34 mouse cellular contexts compared by ENCODE assay signal in the genomic region with DNA sequence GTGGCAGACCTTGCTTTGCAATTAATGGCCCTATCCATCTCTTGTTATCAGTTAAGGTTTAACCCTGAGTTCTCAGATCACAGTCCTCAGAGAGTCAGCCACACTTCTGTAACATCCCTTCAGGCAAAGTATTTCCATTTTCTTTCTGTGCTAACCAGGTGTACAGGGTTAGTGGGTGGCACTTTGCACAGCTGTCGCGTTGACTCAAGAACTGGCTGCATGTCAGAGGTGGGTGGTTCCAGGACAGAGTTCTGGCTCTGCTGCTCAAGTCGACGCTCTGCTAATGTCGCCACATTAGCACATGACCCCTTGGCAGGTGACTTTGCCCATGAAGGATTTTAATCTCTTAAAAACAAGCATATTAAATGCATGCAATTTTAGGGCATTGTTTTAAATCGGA. TPM values are rescaled to one million over a fixed set of nuclear protein-coding genes. Genes with fewer than 3 reads are reported as not detected.
DNase-seq lines count a peak whose midpoint lies in the region; ATAC-seq and TF ChIP-seq lines count a peak whose summit lies in the region.
"Had no signal": no experiment of that assay in that cellular context is flagged by ENCODE, and none has a peak within 500 bp of the region (broad histone marks: within the 10 kb centered on the region; RNA-seq: fewer than 3 reads in every experiment).

No protein-coding gene starts in this region.

- peak; percentile 46; the same call in 1 of the 2 replicates for ATAC-seq in kidney, embryonic 14.5 days (ENCODE audit: low FRiP score, low TSS enrichment)
- no peak for ATAC-seq in lung, embryonic 14.5 days (ENCODE audit: insufficient read depth)
- ATAC-seq: activated CD4-positive, CD25-positive, alpha-beta regulatory T cell, adult 4 months; forebrain, embryonic 14.5 days; hindbrain, embryonic 16.5 days; midbrain, embryonic 16.5 days had no signal

- no peak overlapping the region for H3K4me2 ChIP-seq in kidney, embryonic 14.5 days (replicated peaks; ENCODE audit: low read depth, low read length)
- no peak overlapping the region for H3K4me2 ChIP-seq in lung, embryonic 14.5 days
- H3K4me2 ChIP-seq: embryonic facial prominence, embryonic 13.5 days; heart, embryonic 11.5 days; limb, embryonic 15.5 days; neural tube, embryonic 13.5 days had no signal

- WGBS in kidney, embryonic 14.5 days = 67% methylated on average over 6 of the region's 6 CpGs
- WGBS in lung, embryonic 14.5 days = 40% methylated on average over 6 of the region's 6 CpGs

- DNase-seq in kidney, postnatal 14 days = no peak
- DNase-seq in fat pad, adult 2 months (ENCODE audit: extremely low read depth, low read depth, low spot score) = peak; percentile 62
- DNase-seq in lung, embryonic 14.5 days = no peak
- DNase-seq in lung, postnatal 25 days (ENCODE audit: low spot score) = peak; percentile 57
- DNase-seq in left cerebral cortex, adult 11 months (ENCODE audit: low spot score) = no peak
- no peak for DNase-seq in c-Kit-positive CD71-positive TER-119-positive erythroid progenitor cells, embryonic 14.5 days (ENCODE audit: low spot score)
- DNase-seq: adrenal gland, adult 8-10 months; B cell, adult 2 months; cerebellum, adult 18-20 months; cerebellum, postnatal 36 days; embryo, embryonic 11 days; kidney, adult 18-20 months; layer of hippocampus, adult 9-11 months; left cerebral cortex, postnatal 4 days; retina, postnatal 1 day; right cerebral cortex, postnatal 4 days; thymus, postnatal 14 days had no signal

- no peak for TF ChIP-seq CTCF in lung, embryonic 14.5 days (IDR thresholded peaks at IDR 0.05; ENCODE audit: low read depth)

- H3K27ac ChIP-seq in kidney, embryonic 14.5 days (ENCODE audit: low read depth, low read length) = no peak overlapping the region
- H3K27ac ChIP-seq in lung, embryonic 14.5 days (ENCODE audit: low read depth) = peak overlapping the region; percentile 50; the same call in 1 of the 2 replicates
- H3K27ac ChIP-seq: embryonic facial prominence, embryonic 13.5 days; hindbrain, embryonic 10.5 days; left cerebral cortex, adult 2 months; limb, embryonic 15.5 days; liver, embryonic 14.5 days; midbrain, embryonic 10.5 days; neural tube, embryonic 13.5 days had no signal

- no peaks in the 10 kb centered on the region for H3K9me3 ChIP-seq in kidney, embryonic 14.5 days (ENCODE audit: control insufficient read depth, low read length)
- no peaks in the 10 kb centered on the region for H3K9me3 ChIP-seq in lung, embryonic 14.5 days (ENCODE audit: low read depth, low read length)
- H3K9me3 ChIP-seq: embryonic facial prominence, embryonic 13.5 days; G1E; hindbrain, embryonic 10.5 days; limb, embryonic 15.5 days; midbrain, embryonic 10.5 days; neural tube, embryonic 13.5 days had no signal

- H3K36me3 ChIP-seq in kidney, embryonic 14.5 days (ENCODE audit: control insufficient read depth, insufficient read depth, low read length) = no peaks in the 10 kb centered on the region
- no peaks in the 10 kb centered on the region for H3K36me3 ChIP-seq in lung, embryonic 14.5 days (ENCODE audit: insufficient read depth)
- H3K36me3 ChIP-seq: embryonic facial prominence, embryonic 13.5 days; G1E; hindbrain, embryonic 10.5 days; limb, embryonic 15.5 days; midbrain, embryonic 10.5 days; neural tube, embryonic 13.5 days had no signal

- 0 out of 2 replicates have a peak, but pooled peaks cover 3% of the 10 kb centered on the region for H3K4me1 ChIP-seq in kidney, embryonic 14.5 days (ENCODE audit: control insufficient read depth, insufficient read depth, low read length)
- no peaks in the 10 kb centered on the region for H3K4me1 ChIP-seq in lung, embryonic 14.5 days (ENCODE audit: insufficient read depth)

- H3K9ac ChIP-seq in kidney, embryonic 14.5 days (ENCODE audit: low read depth, low read length) = no peak overlapping the region
- H3K9ac ChIP-seq in lung, embryonic 14.5 days = no peak overlapping the region
- H3K9ac ChIP-seq: embryonic facial prominence, embryonic 13.5 days; limb, embryonic 15.5 days; liver, embryonic 14.5 days; neural tube, embryonic 13.5 days had no signal

- H3K27me3 ChIP-seq in kidney, embryonic 14.5 days (ENCODE audit: control insufficient read depth, insufficient read depth, low read length) = no peaks in the 10 kb centered on the region
- no peaks in the 10 kb centered on the region for H3K27me3 ChIP-seq in lung, embryonic 14.5 days (ENCODE audit: insufficient read depth, low read length)
- H3K27me3 ChIP-seq: CH12.LX; limb, embryonic 15.5 days had no signal

- no peak overlapping the region for H3K4me3 ChIP-seq in kidney, embryonic 14.5 days (ENCODE audit: low read length)
- no peak overlapping the region for H3K4me3 ChIP-seq in lung, embryonic 14.5 days (ENCODE audit: low read depth, low read length)
- H3K4me3 ChIP-seq: embryonic facial prominence, embryonic 13.5 days; erythroblast, embryonic 14.5 days; hindbrain, embryonic 10.5 days; left cerebral cortex, adult 2 months; limb, embryonic 15.5 days; midbrain, embryonic 10.5 days; myocyte; neural tube, embryonic 13.5 days had no signal

RNA-seq across cellular contexts. Expression of gene Mbip, which starts 39.9 kb away (rescaled TPM):
- 37.4 and 52.6 TPM in 2 replicates for polyA plus RNA-seq in kidney, embryonic 14.5 days (2014; fragmentation: Nextera tagmentation; extraction: Ambion mirVana)
- polyA plus RNA-seq in lung, embryonic 14.5 days (2014; fragmentation: Nextera tagmentation; extraction: Ambion mirVana) = 160 and 171 TPM in 2 replicates

Comparison
In these comparisons a context has a peak if more than half of its experiments do, and no peak if none do; other contexts are left out.
1. DNase-seq: peak in fat pad, adult 2 months (single experiment) and lung, postnatal 25 days (single experiment); none in kidney, postnatal 14 days (single experiment), lung, embryonic 14.5 days (single experiment), left cerebral cortex, adult 11 months (single experiment) and c-Kit-positive CD71-positive TER-119-positive erythroid progenitor cells, embryonic 14.5 days (single experiment).